Mouse (Mus musculus) c-Kit-negative CD71-positive TER-119-positive erythroid progenitor cells, embryonic 14.5 days (primary cell): Measurements from ENCODE around the gene Shroom3.

Source experiments
- DNase-seq: peaks from one replicate; pipeline ENCODE4 v3.0.0-alpha.2; 2013; ENCODE audit warnings: low read depth, low spot score

The Shroom3 gene

GRCm38 (mm10) chr5:92751488-92751887, 68.3 kb downstream of the Shroom3 start:
- no peak for DNase-seq

- no peak for DNase-seq
Measured at GRCm38 (mm10) chr5:92755241-92755775, 72.1 kb downstream of the Shroom3 start.

GRCm38 (mm10) chr5:92759156-92759745, 76.0 kb downstream of the Shroom3 start:
- DNase-seq: no peak

- no peak for DNase-seq
Measured at GRCm38 (mm10) chr5:92760542-92760941, 77.3 kb downstream of the Shroom3 start.

- no peak for DNase-seq
Measured at GRCm38 (mm10) chr5:92761615-92762353, 78.5 kb downstream of the Shroom3 start.

- no peak for DNase-seq
Measured at GRCm38 (mm10) chr5:92762425-92762824, 79.2 kb downstream of the Shroom3 start.

GRCm38 (mm10) chr5:92763546-92763952, 80.3 kb downstream of the Shroom3 start:
- DNase-seq: no peak

- no peak for DNase-seq
Measured at GRCm38 (mm10) chr5:92766301-92766700, 83.1 kb downstream of the Shroom3 start.

- DNase-seq: no peak
Measured at GRCm38 (mm10) chr5:92767194-92767777, 84.1 kb downstream of the Shroom3 start.

GRCm38 (mm10) chr5:92767857-92768291, 84.6 kb downstream of the Shroom3 start:
- no peak for DNase-seq

GRCm38 (mm10) chr5:92773821-92774220, 90.6 kb downstream of the Shroom3 start:
- no peak for DNase-seq

GRCm38 (mm10) chr5:92774419-92774818, 91.2 kb downstream of the Shroom3 start:
- DNase-seq: no peak

GRCm38 (mm10) chr5:92774893-92775292, 91.7 kb downstream of the Shroom3 start:
- DNase-seq: no peak

GRCm38 (mm10) chr5:92778395-92778794, 95.2 kb downstream of the Shroom3 start:
- no peak for DNase-seq

GRCm38 (mm10) chr5:92781082-92781481, 97.8 kb downstream of the Shroom3 start:
- no peak for DNase-seq

GRCm38 (mm10) chr5:92784037-92784860, 101.0 kb downstream of the Shroom3 start:
- no peak for DNase-seq

GRCm38 (mm10) chr5:92785870-92786436, 102.7 kb downstream of the Shroom3 start:
- no peak for DNase-seq

- no peak for DNase-seq
Measured at GRCm38 (mm10) chr5:92788990-92789389, 105.8 kb downstream of the Shroom3 start.

GRCm38 (mm10) chr5:92796089-92796990, 113.1 kb downstream of the Shroom3 start:
- no peak for DNase-seq

- DNase-seq: no peak
Measured at GRCm38 (mm10) chr5:92797981-92798380, 114.7 kb downstream of the Shroom3 start.
